Mouse (Mus musculus) heart, postnatal 0 days (tissue): ENCODE results near the gene Cdh13. TPM values are rescaled to one million over a fixed set of nuclear protein-coding genes. Genes with fewer than 3 reads are reported as not detected.
A peak's percentile ranks its signal among the peaks of the same experiment; 100 is the strongest.

ENCODE experiments used
- ATAC-seq: fragments of 200-750 bp; cut with Nextera tagmentation; 2 replicates; pipeline ENCODE4 v1.8.0; 2017; ENCODE audit warnings: low read depth, moderate number of reproducible peaks, moderate library complexity; ENCODE audit not compliant: insufficient read depth
- DNase-seq: peaks from one replicate; pipeline ENCODE4 v3.0.0-alpha.2; 2016; ENCODE audit warnings: low spot score
- H3K27ac ChIP-seq: fragments of 300-500 bp; sonication (generic); 2 replicates; pipeline ENCODE4 v1.5.1; 2014; ENCODE audit warnings: low read depth, mild to moderate bottlenecking
- H3K27me3 ChIP-seq: fragments of 300-500 bp; sonication (generic); 2 replicates; pipeline ENCODE4 v1.6.1; 2014; ENCODE audit warnings: low read length, mixed read lengths; ENCODE audit not compliant: control insufficient read depth, insufficient read depth
- H3K36me3 ChIP-seq: fragments of 300-500 bp; sonication (generic); replicated peaks from 2 replicates; pipeline ENCODE4 v1.6.1; 2014; ENCODE audit warnings: low read length, mixed read lengths; ENCODE audit not compliant: control insufficient read depth, insufficient read depth
- H3K4me1 ChIP-seq: fragments of 300-500 bp; sonication (generic); 2 replicates; pipeline ENCODE4 v1.6.1; 2014; ENCODE audit warnings: antibody characterized with exemption; ENCODE audit not compliant: control insufficient read depth, insufficient read depth
- H3K4me2 ChIP-seq: fragments of 300-500 bp; sonication (generic); 2 replicates; pipeline ENCODE4 v1.6.1; 2014; ENCODE audit warnings: low read depth, mild to moderate bottlenecking, low read length, moderate library complexity
- H3K4me3 ChIP-seq: fragments of 300-500 bp; sonication (generic); 2 replicates; pipeline ENCODE4 v1.5.1; 2014; ENCODE audit warnings: low read depth, low read length
- H3K9ac ChIP-seq: fragments of 300-500 bp; sonication (generic); replicated peaks from 2 replicates; pipeline ENCODE4 v1.6.1; 2014; ENCODE audit warnings: low read depth, low read length, mixed read lengths
- H3K9me3 ChIP-seq: fragments of 300-500 bp; sonication (generic); replicated peaks from 2 replicates; pipeline ENCODE4 v1.6.1; 2016; ENCODE audit warnings: low read length; ENCODE audit not compliant: control insufficient read depth
- CTCF ChIP-seq: IDR thresholded peaks from 2 replicates; pipeline ENCODE4 v1.5.1; 2016; ENCODE audit warnings: antibody characterized with exemption, control low read depth, low read depth
- EP300 ChIP-seq: IDR thresholded peaks from 2 replicates; pipeline ENCODE4 v1.6.1; 2016; ENCODE audit warnings: antibody characterized with exemption, low read depth
- WGBS: fragments of 180-500 bp; shearing (Covaris S2); extraction: QIAGEN DNeasy Blood & Tissue Kit; methylation state at CpG from one replicate; pipeline ENCODE4 v1.1.7; 2014; 5-methylcytosine and 5-hydroxymethylcytosine counted together
- polyA plus RNA-seq: library from polyadenylated mRNA; unstranded; fragments of >200 nt; fragmentation: Nextera tagmentation; extraction: Ambion mirVana; gene quantifications from 2 replicates; pipeline ENCODE4 v1.2.1, GENCODE M21; 2015
- total RNA-seq: library from RNA; depleted of rRNA; stranded (reverse); fragments of >200 nt; gene quantifications from 2 replicates; pipeline ENCODE4 v1.2.3, GENCODE M21; 2014; ENCODE audit warnings: low replicate concordance

Cdh13 gene
- total and polyA plus RNA-seq, 2 experiments from 2014 or later = 109 to 136 TPM

DNA sequence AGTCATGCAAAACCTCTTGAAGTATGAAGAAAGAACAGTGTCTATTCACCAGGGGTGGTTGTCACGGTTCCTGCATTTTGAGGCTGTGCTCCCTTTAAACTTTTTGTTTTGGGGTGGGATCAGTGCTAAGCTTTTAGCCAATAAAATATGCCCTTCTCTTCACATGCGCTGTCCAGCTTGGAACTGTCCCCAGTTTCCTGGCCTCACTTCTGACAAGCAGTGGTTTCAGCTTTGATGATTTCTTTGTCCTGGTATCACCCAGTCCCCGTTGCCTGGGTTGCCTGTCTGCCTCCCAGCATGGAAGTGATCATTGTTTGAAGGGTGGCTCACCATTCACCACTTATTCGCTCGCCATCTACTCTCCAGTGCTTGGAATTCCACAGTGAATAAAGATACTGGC is 156.3 kb downstream of the Cdh13 start:
- DNase-seq (peak; percentile 44), ATAC-seq (no peak)
- TF ChIP-seq CTCF (no peak), EP300 (no peak)
- Histone ChIP-seq H3K27ac (no peak overlapping the region), H3K4me1 (peaks cover 15% of the 10 kb centered on the region), H3K9ac (no peak overlapping the region), H3K4me2 (no peak overlapping the region), H3K9me3 (no peaks in the 10 kb centered on the region), H3K4me3 (no peak overlapping the region), H3K27me3 (no peaks in the 10 kb centered on the region), H3K36me3 (no peaks in the 10 kb centered on the region)
- 29% methylated on average over 5 of the region's 5 CpGs for WGBS

DNA sequence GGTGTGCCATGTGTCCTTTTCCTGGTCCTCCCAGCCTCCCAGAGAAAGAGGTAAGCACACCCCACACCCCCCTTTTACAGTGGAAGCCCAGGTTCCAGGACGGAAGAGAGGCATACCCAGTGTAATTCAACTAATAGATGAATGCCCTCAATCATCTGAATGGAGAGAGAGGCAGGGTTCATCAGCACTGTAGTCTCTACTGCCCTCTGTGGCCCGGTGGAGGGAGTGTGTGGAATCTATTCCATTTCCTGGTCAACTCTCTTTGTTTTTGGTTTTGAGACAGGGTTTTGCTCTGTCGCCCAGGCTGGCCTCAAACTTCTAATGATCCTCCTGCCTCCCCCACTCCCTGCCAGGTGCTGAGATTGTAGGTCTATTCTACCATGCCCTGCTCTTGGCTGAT is 159.8 kb downstream of the Cdh13 start:
- 46% methylated on average over 3 of the region's 3 CpGs for WGBS
- DNase-seq (no peak), ATAC-seq (no peak)
- Histone ChIP-seq H3K9ac (no peak overlapping the region), H3K27me3 (no peaks in the 10 kb centered on the region), H3K27ac (no peak overlapping the region), H3K9me3 (no peaks in the 10 kb centered on the region), H3K4me2 (no peak overlapping the region), H3K4me3 (no peak overlapping the region), H3K36me3 (no peaks in the 10 kb centered on the region), H3K4me1 (peaks cover 9% of the 10 kb centered on the region; the same call in 1 of the 2 replicates)
- TF ChIP-seq EP300 (no peak), CTCF (peak; percentile 65)

DNA sequence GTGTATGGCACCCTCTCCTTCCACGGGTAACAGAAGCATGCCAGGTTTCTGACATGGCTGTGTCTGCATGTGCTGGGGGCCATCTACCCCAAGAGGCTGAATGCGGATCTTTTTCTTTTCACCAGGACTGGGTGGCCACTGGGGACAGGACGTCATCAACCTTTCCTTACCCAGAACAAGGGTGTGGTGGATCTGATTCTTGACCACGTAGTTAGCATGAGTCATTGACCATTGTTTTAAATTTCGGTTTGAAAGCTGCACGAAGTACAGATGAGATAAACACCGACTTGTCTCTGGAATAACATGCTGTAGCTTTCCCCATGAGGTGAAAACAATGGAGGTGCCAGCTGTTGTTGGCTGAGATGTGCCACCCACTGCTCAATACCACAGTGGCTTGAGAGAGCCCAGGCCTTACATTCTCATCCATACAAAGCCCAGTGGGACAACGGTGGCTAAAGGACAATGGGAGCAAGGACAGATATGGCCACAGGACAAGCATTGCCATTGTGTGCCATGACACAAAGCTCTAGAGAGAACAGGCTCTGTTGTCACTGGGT is 161.2 kb downstream of the Cdh13 start:
- peak overlapping the region; percentile 46 for H3K27ac ChIP-seq
- TF ChIP-seq CTCF = no peak
- TF ChIP-seq EP300 = no peak
- no peaks in the 10 kb centered on the region for H3K27me3 ChIP-seq
- no peak overlapping the region for H3K4me2 ChIP-seq
- ATAC-seq (peak; percentile 53), DNase-seq (peak; percentile 43)
- no peak overlapping the region for H3K4me3 ChIP-seq
- no peaks in the 10 kb centered on the region for H3K36me3 ChIP-seq
- H3K9ac ChIP-seq = no peak overlapping the region
- peaks cover 7% of the 10 kb centered on the region; the same call in 1 of the 2 replicates for H3K4me1 ChIP-seq
- WGBS = 61% methylated on average over 8 of the region's 8 CpGs
- no peaks in the 10 kb centered on the region for H3K9me3 ChIP-seq

DNA sequence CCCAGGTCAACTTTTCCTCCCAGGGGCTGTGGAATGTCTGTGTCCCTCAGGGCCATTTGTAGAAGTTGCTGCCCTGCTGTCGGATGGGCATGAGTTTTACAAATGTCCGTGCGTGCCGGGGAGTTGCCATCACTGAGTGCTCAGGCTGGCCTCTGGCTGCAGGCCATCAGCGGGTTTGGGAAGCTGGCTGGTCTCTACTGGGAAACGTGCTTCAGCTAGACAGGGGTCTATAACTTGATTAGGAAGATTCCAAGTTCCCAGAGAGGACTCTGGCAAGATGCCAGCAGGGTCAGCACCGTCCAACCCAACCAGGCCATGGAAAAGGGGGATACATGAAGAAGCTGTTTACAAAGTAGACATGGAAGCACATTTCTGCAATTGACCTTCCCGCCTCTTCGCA is 163.0 kb downstream of the Cdh13 start:
- Histone ChIP-seq H3K9ac (no peak overlapping the region), H3K4me2 (no peak overlapping the region), H3K9me3 (no peaks in the 10 kb centered on the region), H3K36me3 (no peaks in the 10 kb centered on the region), H3K27ac (no peak overlapping the region), H3K4me1 (peaks cover 7% of the 10 kb centered on the region; the same call in 1 of the 2 replicates), H3K27me3 (no peaks in the 10 kb centered on the region), H3K4me3 (no peak overlapping the region)
- WGBS = 60% methylated on average over 9 of the region's 9 CpGs
- no peak for TF ChIP-seq EP300
- no peak for TF ChIP-seq CTCF
- DNase-seq (no peak), ATAC-seq (no peak)

DNA sequence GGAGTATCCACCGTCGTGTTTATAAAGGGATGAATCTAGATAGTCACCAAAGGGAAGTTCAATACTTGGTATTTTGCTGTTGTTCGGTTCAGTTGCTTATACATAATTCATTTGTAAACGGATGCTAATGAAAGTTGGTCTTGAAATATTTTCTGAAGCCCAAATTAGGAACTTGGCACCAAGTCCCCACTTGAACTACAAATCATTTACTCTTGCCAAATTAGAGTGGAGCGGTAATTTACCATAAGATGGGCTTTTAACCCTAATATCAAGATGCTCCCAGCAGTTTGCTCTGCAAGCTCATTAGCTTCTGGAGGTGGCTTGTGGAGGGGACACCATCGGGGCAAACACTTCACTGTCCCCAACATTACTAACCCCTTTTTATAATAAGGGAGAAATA is 164.5 kb downstream of the Cdh13 start:
- ATAC-seq (no peak), DNase-seq (no peak)
- Histone ChIP-seq H3K27me3 (no peaks in the 10 kb centered on the region), H3K4me2 (no peak overlapping the region), H3K9me3 (no peaks in the 10 kb centered on the region), H3K36me3 (no peaks in the 10 kb centered on the region), H3K27ac (no peak overlapping the region), H3K4me3 (no peak overlapping the region), H3K9ac (no peak overlapping the region), H3K4me1 (peaks cover 7% of the 10 kb centered on the region; the same call in 1 of the 2 replicates)
- no peak for TF ChIP-seq EP300
- 94% methylated on average over 6 of the region's 6 CpGs for WGBS

DNA sequence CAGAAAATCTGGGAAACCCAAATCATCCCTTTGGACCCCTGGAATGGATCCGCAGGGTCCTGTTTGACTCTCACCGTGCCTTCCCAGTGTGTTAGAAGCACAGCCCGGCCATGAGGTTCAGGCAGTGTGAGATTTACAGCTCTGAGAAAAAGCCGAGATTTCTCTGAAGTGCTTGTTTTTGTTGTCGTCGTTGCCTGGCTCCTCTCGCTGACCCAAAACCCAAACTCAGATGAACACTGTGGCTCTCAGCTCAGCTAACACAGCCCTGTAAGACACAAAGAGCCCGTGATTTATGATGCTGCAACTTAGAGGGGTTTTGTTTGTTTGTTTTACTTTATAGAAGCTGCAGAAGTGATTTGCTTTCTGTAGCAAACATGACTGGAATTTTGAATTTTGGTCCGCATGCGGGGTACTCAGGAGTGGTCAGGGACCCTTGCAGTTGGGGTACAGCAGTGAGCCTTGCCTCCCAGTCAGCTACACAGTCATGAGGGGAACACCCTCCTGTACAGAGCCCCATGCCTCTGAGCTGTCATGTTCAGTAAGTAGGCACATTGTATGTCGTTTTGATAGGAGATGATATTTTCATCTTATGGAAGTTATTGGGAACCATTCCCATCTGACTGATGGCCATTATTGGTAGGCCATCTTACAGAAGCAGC is 169.0 kb downstream of the Cdh13 start:
- H3K4me2 ChIP-seq = no peak overlapping the region
- H3K9me3 ChIP-seq = no peaks in the 10 kb centered on the region
- no peak for TF ChIP-seq EP300
- no peak for TF ChIP-seq CTCF
- 0 out of 2 replicates have a peak, but pooled peaks cover 5% of the 10 kb centered on the region for H3K4me1 ChIP-seq
- DNase-seq (no peak), ATAC-seq (no peak)
- H3K36me3 ChIP-seq = no peaks in the 10 kb centered on the region
- no peak overlapping the region for H3K4me3 ChIP-seq
- 79% methylated on average over 11 of the region's 11 CpGs for WGBS
- no peaks in the 10 kb centered on the region for H3K27me3 ChIP-seq
- no peak overlapping the region for H3K9ac ChIP-seq
- H3K27ac ChIP-seq = no peak overlapping the region
